Mouse (Mus musculus) forebrain, embryonic 10.5 days (tissue): ENCODE measurements at regions not wholly inside any gene's neighbourhood (a gene's known extent, or its start where the extent isn't known, plus 50 kb on each side); places are given as distances from the start of the nearest gene placed in this dataset.

Experiments used
- DNase-seq: peaks from one replicate; pipeline ENCODE4 v3.0.0-alpha.2; 2017; ENCODE audit warnings: low spot score; ENCODE audit errors: extremely low spot score
- H3K27ac ChIP-seq: fragments of 300-500 bp; sonication (generic); 2 replicates; pipeline ENCODE4 v1.5.1; 2016; ENCODE audit warnings: mild to moderate bottlenecking
- H3K27me3 ChIP-seq: fragments of 300-500 bp; sonication (generic); 2 replicates; pipeline ENCODE4 v1.6.1; 2016; ENCODE audit warnings: mild to moderate bottlenecking; ENCODE audit not compliant: poor library complexity, severe bottlenecking
- H3K36me3 ChIP-seq: fragments of 300-500 bp; sonication (generic); replicated peaks from 2 replicates; pipeline ENCODE4 v1.6.1; 2016; ENCODE audit warnings: mild to moderate bottlenecking, moderate library complexity
- H3K4me1 ChIP-seq: fragments of 300-500 bp; sonication (generic); 2 replicates; pipeline ENCODE4 v1.6.1; 2016
- H3K4me3 ChIP-seq: fragments of 300-500 bp; sonication (generic); 2 replicates; pipeline ENCODE4 v1.5.1; 2016; ENCODE audit warnings: mild to moderate bottlenecking, moderate library complexity
- H3K9me3 ChIP-seq: fragments of 300-500 bp; sonication (generic); 2 replicates; pipeline ENCODE4 v1.6.1; 2016; ENCODE audit warnings: mild to moderate bottlenecking, moderate library complexity
- WGBS: fragments of 180-500 bp; shearing (Covaris S2); methylation state at CpG from one replicate; pipeline ENCODE4 v1.1.7; 2016; 5-methylcytosine and 5-hydroxymethylcytosine counted together

DNA sequence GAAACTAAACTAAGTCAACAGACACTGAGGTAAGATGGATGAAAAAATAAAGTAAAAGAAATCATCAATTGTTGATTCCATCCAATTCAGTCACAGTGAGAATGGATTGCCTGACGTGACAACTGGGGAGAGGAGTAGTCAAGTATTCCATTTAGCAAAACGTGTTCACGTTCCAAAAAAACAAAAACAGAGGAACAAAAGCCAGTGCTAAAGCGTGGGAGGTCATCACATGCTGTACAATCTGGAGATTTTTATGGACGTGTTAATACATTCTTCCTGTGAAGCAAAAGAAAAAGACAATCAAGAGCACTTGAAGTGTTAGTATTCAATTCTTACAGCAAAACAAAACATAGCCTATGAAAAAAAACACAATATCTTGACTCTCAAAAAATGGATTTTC is 452.9 kb downstream of the Cdh11 start:
- no peak for DNase-seq
- WGBS: 77% methylated on average over 5 of the region's 5 CpGs
- H3K27ac ChIP-seq: no peak overlapping the region
- no peaks in the 10 kb centered on the region for H3K36me3 ChIP-seq
- H3K4me1 ChIP-seq: peaks cover 18% of the 10 kb centered on the region
- H3K27me3 ChIP-seq: no peaks in the 10 kb centered on the region
- H3K4me3 ChIP-seq: no peak overlapping the region
- H3K9me3 ChIP-seq: no peaks in the 10 kb centered on the region

DNA sequence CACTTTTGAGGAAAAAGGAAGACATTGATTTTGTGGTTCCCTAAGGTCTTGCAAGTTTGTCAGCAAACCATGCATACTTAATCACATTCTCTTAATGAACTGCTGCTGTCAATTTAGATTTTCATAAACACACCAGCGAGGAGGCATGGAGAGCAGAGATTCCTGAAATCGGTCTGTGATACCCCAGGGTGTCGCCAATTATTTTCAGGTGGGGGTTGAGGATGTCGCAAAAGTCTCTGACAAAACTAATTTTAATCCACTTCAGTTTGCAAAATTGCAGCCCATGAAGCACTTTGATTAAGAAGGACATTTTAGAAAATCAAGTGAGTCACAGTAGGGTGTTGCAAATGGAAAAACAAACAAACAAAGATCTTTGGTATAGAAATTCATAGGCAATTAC is 454.3 kb downstream of the Cdh11 start:
- Histone ChIP-seq H3K4me3 (no peak overlapping the region), H3K9me3 (no peaks in the 10 kb centered on the region), H3K36me3 (no peaks in the 10 kb centered on the region), H3K27me3 (no peaks in the 10 kb centered on the region), H3K27ac (no peak overlapping the region), H3K4me1 (peaks cover 18% of the 10 kb centered on the region)
- no peak for DNase-seq
- WGBS: 74% methylated on average over 4 of the region's 4 CpGs

DNA sequence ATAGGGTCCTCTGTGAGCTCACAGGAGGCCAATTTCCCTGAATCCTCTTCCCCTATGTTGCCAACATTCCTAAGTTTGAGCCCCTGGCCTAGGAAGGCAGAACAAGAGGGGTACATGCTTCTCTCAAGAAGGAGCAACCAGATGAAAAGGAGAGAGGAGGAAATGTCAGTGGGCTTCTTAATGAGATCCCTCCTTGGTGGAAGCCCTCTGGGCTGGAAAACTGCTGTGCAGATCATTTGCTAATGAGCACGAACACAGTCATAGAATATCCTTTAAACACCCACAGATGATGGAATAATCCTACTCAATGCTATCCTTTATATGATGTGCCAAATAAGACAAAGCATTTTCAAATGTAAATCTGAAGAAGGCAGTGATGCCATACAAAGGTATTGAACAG is 455.5 kb downstream of the Cdh11 start:
- no peaks in the 10 kb centered on the region for H3K27me3 ChIP-seq
- WGBS: 59% methylated on average over 1 of the region's 1 CpGs
- peaks cover 18% of the 10 kb centered on the region for H3K4me1 ChIP-seq
- no peak overlapping the region for H3K4me3 ChIP-seq
- H3K36me3 ChIP-seq: no peaks in the 10 kb centered on the region
- H3K9me3 ChIP-seq: no peaks in the 10 kb centered on the region
- DNase-seq: no peak
- H3K27ac ChIP-seq: no peak overlapping the region
